Mouse (Mus musculus): ENCODE measurements around the gene Prkaa1. TPM values are rescaled to one million over a fixed set of nuclear protein-coding genes. Genes with fewer than 3 reads are reported as not detected.
A peak's percentile ranks its signal among the peaks of the same experiment; 100 is the strongest.

Prkaa1 gene
- polyA plus RNA-seq, 1 experiment from 2014 or later = 14.1 TPM

DNA sequence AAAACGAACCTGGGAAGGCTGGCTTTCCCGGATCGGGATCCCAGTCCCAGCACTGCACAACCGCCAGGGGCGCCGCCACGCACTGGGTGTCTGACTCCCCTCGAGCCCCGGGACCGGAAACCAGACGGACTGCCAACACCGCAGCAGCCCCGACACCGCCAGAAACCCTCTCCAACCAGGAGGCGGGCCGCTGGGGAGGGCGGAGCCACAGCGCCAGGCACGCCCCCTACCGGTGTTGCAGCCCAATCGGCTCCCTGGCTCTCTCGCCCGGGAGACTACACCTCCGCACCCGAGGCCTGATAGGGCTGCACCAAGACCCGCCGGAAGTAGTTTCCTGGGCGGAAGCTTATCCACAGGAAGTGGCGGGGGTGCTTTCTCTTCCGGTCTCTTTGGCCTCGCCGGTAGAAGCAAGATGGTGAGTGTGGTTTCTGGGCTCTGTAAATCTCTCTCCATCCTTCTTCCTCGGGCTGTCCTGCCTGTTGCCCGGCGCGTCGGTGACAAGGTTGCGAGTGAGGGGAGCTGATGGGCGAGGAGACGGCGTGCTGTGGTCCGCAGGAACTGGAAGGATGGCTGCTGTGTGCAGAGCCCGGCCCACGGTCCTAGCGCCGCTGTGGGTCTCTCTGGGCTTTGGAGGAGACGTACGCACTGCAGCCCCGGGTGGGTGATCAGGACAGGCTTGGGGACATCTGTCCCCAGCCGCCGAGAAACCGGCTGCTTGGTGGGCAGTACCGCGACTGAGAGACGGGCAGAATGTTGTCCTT lies 27.2 kb upstream of the Prkaa1 start, which contains the start of gene Rpl37:
Rpl37 (plus strand) TSS at position 376 of the 761 bp plus-strand sequence.
- Histone ChIP-seq H3K4me2 (peak within 1 kb of the TSS; percentile 75), H3K27ac (peak within 1 kb of the TSS; percentile 92), H3K27me3 (no peaks in the 10 kb centered on the region), H3K4me3 (peak within 1 kb of the TSS; percentile 88), H3K9ac (peak within 1 kb of the TSS; percentile 86), H3K9me3 (replicated peaks) (no peaks in the 10 kb centered on the region), H3K4me1 (replicated peaks) (peaks cover 22% of the 10 kb centered on the region), H3K36me3 (peaks cover 37% of the 10 kb centered on the region)
- ATAC-seq (replicated peaks; ENCODE audit: insufficient number of reproducible peaks, insufficient read depth, low FRiP score, low read depth) = peak; percentile 99
- under 1% methylated on average over 55 of the region's 55 CpGs for WGBS

DNA sequence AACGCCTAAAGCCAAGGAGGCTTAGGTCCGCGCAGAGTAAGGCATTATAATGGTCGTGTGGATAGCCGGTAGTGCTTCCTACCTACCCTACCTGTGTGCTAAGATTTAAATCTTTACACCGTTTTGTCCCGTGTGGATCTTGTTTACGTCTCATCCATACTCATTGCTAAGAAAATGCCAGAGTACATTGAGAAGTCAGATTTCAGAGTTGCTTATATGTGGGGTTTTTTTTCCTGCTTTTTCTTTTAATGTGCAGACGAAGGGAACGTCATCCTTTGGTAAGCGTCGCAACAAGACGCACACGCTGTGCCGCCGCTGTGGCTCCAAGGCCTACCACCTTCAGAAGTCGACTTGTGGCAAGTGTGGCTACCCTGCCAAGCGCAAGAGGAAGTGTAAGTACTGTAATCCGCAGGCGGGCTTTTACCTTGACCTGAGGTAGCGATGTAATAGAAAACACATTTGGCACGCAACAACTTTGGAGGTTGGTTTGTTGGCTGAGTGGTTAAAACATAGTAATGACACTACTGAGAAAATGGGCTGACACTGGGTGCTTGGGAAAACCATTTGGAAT lies 26.5 kb upstream of the Prkaa1 start:
- Histone ChIP-seq H3K9me3 (replicated peaks) (no peaks in the 10 kb centered on the region), H3K27me3 (no peaks in the 10 kb centered on the region), H3K4me2 (peak overlapping the region; percentile 75), H3K9ac (peak overlapping the region; percentile 86), H3K4me1 (replicated peaks) (peaks cover 22% of the 10 kb centered on the region), H3K27ac (peak overlapping the region; percentile 92), H3K36me3 (peaks cover 44% of the 10 kb centered on the region), H3K4me3 (peak overlapping the region; percentile 88)
- 2% methylated on average over 22 of the region's 22 CpGs for WGBS
- ATAC-seq (replicated peaks; ENCODE audit: insufficient number of reproducible peaks, insufficient read depth, low FRiP score, low read depth) = no peak

DNA sequence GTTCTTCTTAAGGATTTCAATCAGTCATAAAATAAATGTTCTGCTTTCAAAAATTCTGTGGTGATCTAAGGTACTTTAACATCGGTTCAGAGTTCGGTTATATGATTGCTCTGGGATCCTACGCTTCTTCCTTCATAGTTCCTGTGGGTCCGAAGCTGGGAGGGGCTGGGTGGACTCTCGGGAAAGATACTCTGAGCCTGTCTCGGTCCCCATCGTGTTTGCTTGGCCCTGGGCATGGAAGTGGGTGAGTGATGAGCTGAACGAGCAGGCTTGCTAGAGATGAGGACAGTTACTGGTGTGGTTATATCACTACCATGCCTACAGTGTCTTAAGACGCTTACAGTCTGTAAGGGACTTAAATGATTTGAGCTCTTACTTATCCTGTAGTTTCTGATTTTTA lies 25.0 kb upstream of the Prkaa1 start:
- no peak overlapping the region for H3K9ac ChIP-seq
- no peak overlapping the region for H3K4me3 ChIP-seq
- no peaks in the 10 kb centered on the region for H3K27me3 ChIP-seq
- 85% methylated on average over 9 of the region's 9 CpGs for WGBS
- H3K27ac ChIP-seq = no peak overlapping the region
- peaks cover 22% of the 10 kb centered on the region for H3K4me1 ChIP-seq (replicated peaks)
- peaks cover 54% of the 10 kb centered on the region for H3K36me3 ChIP-seq
- no peaks in the 10 kb centered on the region for H3K9me3 ChIP-seq (replicated peaks)
- no peak for ATAC-seq (replicated peaks; ENCODE audit: insufficient number of reproducible peaks, insufficient read depth, low FRiP score, low read depth)
- no peak overlapping the region for H3K4me2 ChIP-seq

DNA sequence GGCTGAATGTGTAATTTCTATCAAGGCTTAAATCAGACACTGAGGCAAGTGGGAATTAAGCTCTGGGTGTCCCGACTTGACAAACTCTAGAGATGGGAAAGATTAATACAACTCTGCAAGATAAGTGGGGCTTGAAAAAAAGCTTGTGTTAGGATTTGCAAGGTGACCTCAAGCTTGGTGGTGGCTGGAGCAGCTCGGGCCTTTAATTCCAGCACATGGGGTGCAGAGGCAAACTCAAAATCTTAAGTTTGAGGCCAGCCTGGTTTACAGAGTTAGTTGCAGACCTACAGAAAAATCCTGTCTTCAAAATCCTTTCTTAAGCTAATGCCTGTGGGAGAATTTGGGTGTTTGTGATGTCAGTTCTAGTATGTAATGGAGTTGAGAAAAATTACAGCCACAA lies 24.5 kb upstream of the Prkaa1 start:
- peaks cover 55% of the 10 kb centered on the region for H3K36me3 ChIP-seq
- no peak for ATAC-seq (replicated peaks; ENCODE audit: insufficient number of reproducible peaks, insufficient read depth, low FRiP score, low read depth)
- H3K9ac ChIP-seq = no peak overlapping the region
- no peak overlapping the region for H3K4me2 ChIP-seq
- no peak overlapping the region for H3K27ac ChIP-seq
- H3K27me3 ChIP-seq = no peaks in the 10 kb centered on the region
- peaks cover 22% of the 10 kb centered on the region for H3K4me1 ChIP-seq (replicated peaks)
- WGBS = 74% methylated on average over 2 of the region's 2 CpGs
- no peak overlapping the region for H3K4me3 ChIP-seq
- no peaks in the 10 kb centered on the region for H3K9me3 ChIP-seq (replicated peaks)

DNA sequence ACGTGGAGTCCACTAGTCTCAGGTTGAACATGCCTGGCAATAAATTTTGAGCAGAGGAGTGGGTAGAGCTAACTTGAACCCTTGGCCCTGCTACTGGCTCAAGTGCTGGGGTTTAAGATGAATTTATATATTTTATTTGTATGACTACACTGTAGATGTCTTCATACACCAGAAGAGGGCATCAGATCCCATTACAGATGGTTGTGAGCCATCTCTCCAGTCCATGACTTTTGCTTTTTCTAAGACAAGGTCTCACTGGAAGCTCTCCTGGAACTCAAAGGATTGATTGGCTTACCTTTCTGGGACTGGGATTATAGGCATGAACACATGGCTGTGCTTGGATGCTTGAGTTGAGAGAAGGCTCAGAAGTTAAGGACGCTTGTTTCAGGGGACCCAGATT lies 24.0 kb upstream of the Prkaa1 start:
- Histone ChIP-seq H3K27me3 (no peaks in the 10 kb centered on the region), H3K36me3 (peaks cover 58% of the 10 kb centered on the region), H3K27ac (no peak overlapping the region), H3K4me2 (no peak overlapping the region), H3K4me1 (replicated peaks) (peaks cover 22% of the 10 kb centered on the region), H3K9me3 (replicated peaks) (no peaks in the 10 kb centered on the region), H3K9ac (no peak overlapping the region), H3K4me3 (no peak overlapping the region)
- WGBS = 88% methylated on average over 2 of the region's 2 CpGs
- ATAC-seq (replicated peaks; ENCODE audit: insufficient number of reproducible peaks, insufficient read depth, low FRiP score, low read depth) = no peak

DNA sequence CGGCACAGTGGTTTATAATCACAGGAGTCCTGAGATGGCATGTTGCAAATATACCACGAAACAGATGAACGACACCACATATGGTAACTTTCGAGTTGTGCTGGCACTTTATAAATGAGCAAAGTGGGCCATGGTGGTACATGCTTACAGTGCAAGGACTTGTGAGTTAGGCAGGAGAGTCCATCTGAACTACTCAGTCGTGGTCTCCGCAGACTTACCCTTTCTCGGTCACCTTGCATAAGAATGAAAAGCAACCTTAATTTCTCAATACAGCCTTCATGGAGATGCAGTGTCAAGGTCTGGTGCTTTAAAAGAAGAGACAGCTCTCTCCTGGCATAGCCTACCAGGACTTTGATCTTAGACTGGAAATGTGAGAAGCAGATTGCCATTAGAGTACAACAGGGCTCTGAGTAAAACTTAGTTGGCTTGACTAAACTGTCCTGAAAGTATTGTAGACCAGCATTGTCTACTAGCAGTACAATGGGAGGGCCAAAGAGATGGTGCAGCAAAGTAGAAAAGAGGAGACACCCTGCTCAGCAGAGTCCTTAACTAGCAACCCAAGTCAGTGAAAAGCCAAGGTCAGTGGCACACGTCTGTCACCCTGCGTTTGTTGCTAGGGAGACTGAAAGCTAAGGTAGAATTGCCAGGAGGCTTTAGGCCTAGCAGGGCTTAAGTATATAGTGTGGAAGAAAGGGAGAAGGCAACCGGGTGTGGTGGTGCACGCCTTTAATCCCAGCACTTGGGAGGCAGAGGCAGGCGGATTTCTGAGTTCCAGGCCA lies 21.9 kb upstream of the Prkaa1 start:
- Histone ChIP-seq H3K4me3 (no peak overlapping the region), H3K36me3 (peaks cover 58% of the 10 kb centered on the region), H3K9me3 (replicated peaks) (no peaks in the 10 kb centered on the region), H3K27ac (no peak overlapping the region), H3K27me3 (no peaks in the 10 kb centered on the region), H3K4me2 (no peak overlapping the region), H3K4me1 (replicated peaks) (peaks cover 19% of the 10 kb centered on the region), H3K9ac (no peak overlapping the region)
- ATAC-seq (replicated peaks; ENCODE audit: insufficient number of reproducible peaks, insufficient read depth, low FRiP score, low read depth) = no peak
- 89% methylated on average over 12 of the region's 12 CpGs for WGBS

DNA sequence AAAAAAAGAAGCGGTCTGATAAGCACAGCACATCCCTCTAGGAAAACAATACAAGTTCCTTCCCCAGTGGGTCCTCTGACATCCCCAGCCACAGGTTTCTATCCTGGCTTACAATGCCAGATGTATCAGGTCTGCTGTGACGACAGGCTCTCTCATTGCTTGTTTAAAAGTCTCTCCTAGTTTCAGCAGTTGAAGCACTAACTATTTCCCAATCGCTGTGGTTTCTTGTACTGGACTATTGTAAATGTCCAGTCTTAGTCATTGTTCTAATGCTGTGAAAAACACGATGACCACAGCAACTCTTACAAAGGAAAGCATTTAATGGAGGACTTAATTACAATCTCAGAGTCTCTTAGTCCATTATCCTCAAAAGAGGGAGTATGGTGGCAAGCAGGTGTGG lies 17.2 kb upstream of the Prkaa1 start:
- no peak for ATAC-seq (replicated peaks; ENCODE audit: insufficient number of reproducible peaks, insufficient read depth, low FRiP score, low read depth)
- WGBS = 69% methylated on average over 4 of the region's 4 CpGs

DNA sequence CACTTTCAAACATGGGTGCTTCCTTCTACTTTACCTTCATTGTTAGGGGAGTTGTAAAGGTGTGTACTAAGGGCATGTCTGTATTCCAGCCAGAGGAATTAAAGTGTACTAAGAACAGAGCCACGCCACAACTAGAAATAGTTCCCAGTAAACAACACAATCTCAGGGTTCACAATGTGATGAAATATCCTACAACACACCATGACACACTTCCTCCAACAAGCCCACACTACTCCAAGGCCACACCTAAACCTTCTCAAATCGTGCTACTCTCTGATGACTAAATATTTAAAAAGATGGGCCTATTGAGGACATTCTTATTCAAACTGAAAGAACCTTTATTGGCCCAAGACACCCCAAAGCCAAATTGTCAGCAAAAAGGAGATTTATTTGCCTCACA lies 16.2 kb upstream of the Prkaa1 start:
- H3K36me3 ChIP-seq = peaks cover 12% of the 10 kb centered on the region; the same call in 1 of the 2 replicates
- H3K27ac ChIP-seq = no peak overlapping the region
- no peak overlapping the region for H3K9ac ChIP-seq
- H3K27me3 ChIP-seq = no peaks in the 10 kb centered on the region
- no peak for ATAC-seq (replicated peaks; ENCODE audit: insufficient number of reproducible peaks, insufficient read depth, low FRiP score, low read depth)
- no peak overlapping the region for H3K4me3 ChIP-seq
- whole genome bisulfite sequencing = 76% methylated on average over 2 of the region's 2 CpGs
- no peaks in the 10 kb centered on the region for H3K4me1 ChIP-seq (replicated peaks)
- H3K9me3 ChIP-seq (replicated peaks) = no peaks in the 10 kb centered on the region
- H3K4me2 ChIP-seq = no peak overlapping the region

More for the DNA sequence above, 17.2 kb upstream of the Prkaa1 start:
- Histone ChIP-seq H3K9ac (no peak overlapping the region), H3K27me3 (no peaks in the 10 kb centered on the region), H3K4me3 (no peak overlapping the region), H3K4me1 (replicated peaks) (no peaks in the 10 kb centered on the region), H3K4me2 (no peak overlapping the region), H3K36me3 (peaks cover 21% of the 10 kb centered on the region), H3K27ac (no peak overlapping the region), H3K9me3 (replicated peaks) (no peaks in the 10 kb centered on the region)

DNA sequence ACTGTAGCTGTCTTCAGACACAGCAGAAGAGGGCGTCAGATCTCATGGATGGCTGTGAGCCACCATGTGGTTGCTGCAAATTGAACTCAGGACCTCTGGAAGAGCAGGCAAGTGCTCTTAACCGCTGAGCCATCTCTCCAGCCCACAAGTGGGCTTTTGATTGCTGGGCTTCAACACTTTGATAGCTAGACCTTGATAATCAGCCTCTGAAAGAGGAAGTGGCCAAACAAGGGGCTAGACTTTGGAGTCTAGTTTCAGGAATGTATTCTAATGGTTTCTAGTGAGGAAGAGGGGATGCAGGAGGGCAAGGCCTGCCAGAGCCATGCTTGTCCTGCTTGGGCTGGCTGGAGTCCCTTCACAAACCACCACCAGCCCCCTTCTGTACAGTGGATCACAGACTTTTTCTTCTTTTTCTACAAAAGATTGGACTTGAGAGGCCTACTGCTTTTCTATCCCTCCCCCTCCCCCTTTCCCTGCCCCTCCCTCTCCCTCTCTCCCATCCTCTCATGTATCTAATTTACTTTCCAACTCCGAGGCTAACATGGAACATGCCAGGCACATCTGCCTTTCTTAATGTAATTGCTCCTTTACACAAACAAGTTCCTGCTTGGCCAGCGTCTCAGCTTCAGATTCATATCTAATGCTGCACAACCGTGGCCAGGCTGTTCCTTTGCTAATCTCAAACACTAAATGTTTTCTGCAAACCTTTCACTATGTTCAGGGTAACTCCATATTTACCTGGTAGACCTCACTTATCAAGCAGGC lies 15.3 kb upstream of the Prkaa1 start:
- 55% methylated on average over 5 of the region's 5 CpGs for WGBS
- 0 out of 2 replicates have a peak, but pooled peaks cover 4% of the 10 kb centered on the region for H3K36me3 ChIP-seq
- no peak overlapping the region for H3K27ac ChIP-seq
- H3K4me3 ChIP-seq = no peak overlapping the region
- no peak overlapping the region for H3K9ac ChIP-seq
- no peak for ATAC-seq (replicated peaks; ENCODE audit: insufficient number of reproducible peaks, insufficient read depth, low FRiP score, low read depth)
- H3K27me3 ChIP-seq = no peaks in the 10 kb centered on the region
- H3K4me1 ChIP-seq (replicated peaks) = no peaks in the 10 kb centered on the region
- H3K4me2 ChIP-seq = no peak overlapping the region
- H3K9me3 ChIP-seq (replicated peaks) = no peaks in the 10 kb centered on the region

DNA sequence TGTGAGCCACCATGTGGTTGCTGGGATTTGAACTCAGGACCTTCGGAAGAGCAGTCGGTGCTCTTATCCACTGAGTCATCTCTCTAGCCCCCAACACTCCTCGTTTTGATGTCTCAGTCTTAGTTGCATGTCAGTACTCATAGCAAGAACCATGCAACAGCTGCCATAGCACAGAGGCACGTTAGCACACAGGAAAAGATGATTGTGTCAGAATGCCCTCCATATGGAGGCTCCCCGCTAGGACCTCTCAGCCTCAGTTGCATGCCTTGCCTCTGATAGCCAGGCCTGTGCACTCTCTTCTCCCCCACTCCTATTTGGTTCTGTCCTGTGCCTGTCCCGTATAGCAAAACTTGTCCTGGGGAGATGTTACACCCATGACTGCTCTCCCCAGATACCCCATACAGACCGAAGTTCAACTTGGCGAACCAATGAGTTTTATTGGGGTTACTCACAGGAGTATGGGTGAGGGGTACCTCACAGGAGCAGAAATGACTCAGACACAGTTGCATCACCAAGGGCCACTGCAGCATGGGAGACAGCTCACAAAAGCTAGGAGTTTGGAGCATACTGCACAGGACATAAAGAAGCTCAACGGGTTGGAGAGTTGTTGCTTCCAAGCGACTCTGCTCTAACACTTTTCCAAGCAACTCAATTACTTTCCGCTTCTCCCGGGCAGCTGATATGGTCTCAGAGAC lies 14.4 kb upstream of the Prkaa1 start:
- no peak for ATAC-seq (replicated peaks; ENCODE audit: insufficient number of reproducible peaks, insufficient read depth, low FRiP score, low read depth)
- H3K4me1 ChIP-seq (replicated peaks) = no peaks in the 10 kb centered on the region
- no peak overlapping the region for H3K9ac ChIP-seq
- H3K27me3 ChIP-seq = no peaks in the 10 kb centered on the region
- 87% methylated on average over 12 of the region's 12 CpGs for WGBS
- H3K27ac ChIP-seq = no peak overlapping the region
- H3K9me3 ChIP-seq (replicated peaks) = no peaks in the 10 kb centered on the region
- H3K4me3 ChIP-seq = no peak overlapping the region
- H3K36me3 ChIP-seq = 0 out of 2 replicates have a peak, but pooled peaks cover 2% of the 10 kb centered on the region
- H3K4me2 ChIP-seq = no peak overlapping the region
